Mouse (Mus musculus) G1E (cell line): ENCODE data around the gene Asap2. TPM values are rescaled to one million over a fixed set of nuclear protein-coding genes. Genes with fewer than 3 reads are reported as not detected.

ENCODE experiments used
- ATAC-seq: 2 replicates; pipeline ENCODE4 v1.8.0; 2016; ENCODE audit warnings: mild to moderate bottlenecking; ENCODE audit not compliant: insufficient number of reproducible peaks, poor library complexity, low FRiP score, severe bottlenecking; ENCODE audit errors: extremely low read depth
- DNase-seq: peaks from one replicate; pipeline ENCODE4 v3.0.0; 2012; ENCODE audit warnings: low spot score
- H3K27me3 ChIP-seq: 2 replicates; pipeline ENCODE4 v1.6.1; 2012; ENCODE audit warnings: mild to moderate bottlenecking, low read length, inconsistent platforms; ENCODE audit not compliant: insufficient read depth
- H3K36me3 ChIP-seq: replicated peaks from 2 replicates; pipeline ENCODE3; 2012; ENCODE audit warnings: mild to moderate bottlenecking, inconsistent platforms
- H3K4me1 ChIP-seq: 2 replicates; pipeline ENCODE4 v1.6.1; 2012; ENCODE audit warnings: low read depth, low read length, inconsistent platforms, mixed read lengths; ENCODE audit not compliant: insufficient read depth
- H3K4me3 ChIP-seq: 2 replicates; pipeline ENCODE4 v1.5.1; 2012; ENCODE audit warnings: low read depth, mild to moderate bottlenecking, inconsistent platforms, low read length, moderate library complexity, mixed read lengths
- H3K9me3 ChIP-seq: replicated peaks from 2 replicates; pipeline ENCODE4 v1.6.1; 2012; ENCODE audit warnings: inconsistent platforms
- CTCF ChIP-seq: IDR thresholded peaks from 2 replicates; pipeline ENCODE4 v1.5.1; 2012; ENCODE audit warnings: low read depth, low read length, inconsistent platforms, mixed read lengths
- GATA1 ChIP-seq: IDR thresholded peaks from 2 replicates; pipeline ENCODE4 v1.6.1; 2012; ENCODE audit warnings: borderline replicate concordance, low read length, inconsistent platforms, mixed read lengths
- GATA2 ChIP-seq: IDR thresholded peaks from 2 replicates; pipeline ENCODE4 v1.6.1; 2012; ENCODE audit warnings: low read depth, low read length, inconsistent platforms, borderline replicate concordance
- POLR2AphosphoS5 ChIP-seq: IDR thresholded peaks from 2 replicates; pipeline ENCODE4 v1.6.1; 2012; ENCODE audit warnings: low read depth, low read length, inconsistent platforms; ENCODE audit not compliant: insufficient replicate concordance
- TAL1 ChIP-seq: conservative IDR thresholded peaks from 2 replicates; pipeline ENCODE4 v1.6.1; 2012; ENCODE audit warnings: low read depth, low read length, inconsistent platforms, mixed read lengths
- polyA plus RNA-seq: library from polyadenylated mRNA; stranded (reverse); fragments of >175 nt; gene quantifications from 2 replicates; pipeline ENCODE4 v1.2.3, GENCODE M21; 2012
- total RNA-seq, 2 experiments: library from RNA; stranded (forward) in 1 of 2; stranded (reverse) in 1 of 2; fragments of 200-1000 nt in 1 of 2; fragments of >200 nt in 1 of 2; fragmentation: Nextera tagmentation in 1 of 2; gene quantifications; 2 replicates each; pipeline ENCODE4 v1.2.3; 2014 to 2017

Gene Asap2
- total and polyA plus RNA-seq, 3 experiments = not detected

GRCm38 (mm10) chr12:21111476-21112452 lies 121.5 kb downstream of the Asap2 start:
- Histone ChIP-seq H3K9me3 (peaks cover 20% of the 10 kb centered on the region), H3K27me3 (no peaks in the 10 kb centered on the region), H3K36me3 (no peaks in the 10 kb centered on the region), H3K4me1 (no peaks in the 10 kb centered on the region), H3K4me3 (no peak overlapping the region; the same call in 1 of the 2 replicates)
- DNase-seq = no peak
- TF ChIP-seq GATA2 (no peak), CTCF (no peak), GATA1 (no peak), TAL1 (no peak), POLR2AphosphoS5 (no peak)
- ATAC-seq = no peak

GRCm38 (mm10) chr12:21112453-21112857 lies 122.2 kb downstream of the Asap2 start:
- no peak for ATAC-seq
- H3K36me3 ChIP-seq = no peaks in the 10 kb centered on the region
- no peak for DNase-seq
- peaks cover 20% of the 10 kb centered on the region for H3K9me3 ChIP-seq
- no peaks in the 10 kb centered on the region for H3K27me3 ChIP-seq
- no peak for TF ChIP-seq GATA2
- TF ChIP-seq GATA1 = no peak
- no peak for TF ChIP-seq TAL1
- no peaks in the 10 kb centered on the region for H3K4me1 ChIP-seq
- H3K4me3 ChIP-seq = no peak overlapping the region; the same call in 1 of the 2 replicates

DNA sequence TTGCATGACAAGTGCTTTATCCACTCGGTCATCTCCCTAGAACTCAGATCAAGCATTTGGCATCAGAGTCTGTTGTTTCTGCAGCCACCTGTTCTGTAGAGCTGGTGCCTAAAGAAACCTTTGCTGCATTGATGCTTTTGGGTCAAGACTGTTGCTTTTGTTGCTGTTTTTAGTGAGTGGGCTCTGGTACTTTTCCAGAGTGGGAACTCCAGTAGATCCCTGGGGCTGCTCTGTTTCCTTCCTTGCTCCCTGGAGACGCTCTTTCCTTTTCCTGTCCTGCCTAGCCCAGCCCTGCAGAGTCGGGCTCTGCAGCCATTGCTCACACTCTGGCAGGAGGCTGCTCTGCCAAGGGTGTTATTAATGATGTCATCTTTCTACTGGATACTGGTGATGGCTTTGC lies 129.2 kb downstream of the Asap2 start:
- no peaks in the 10 kb centered on the region for H3K4me1 ChIP-seq
- no peaks in the 10 kb centered on the region for H3K36me3 ChIP-seq
- H3K9me3 ChIP-seq = no peaks in the 10 kb centered on the region
- TF ChIP-seq GATA1 = no peak
- no peak for TF ChIP-seq GATA2
- TF ChIP-seq TAL1 = no peak
- TF ChIP-seq CTCF = no peak
- no peak for TF ChIP-seq POLR2AphosphoS5
- no peaks in the 10 kb centered on the region for H3K27me3 ChIP-seq
- H3K4me3 ChIP-seq = no peak overlapping the region
- DNase-seq (no peak), ATAC-seq (no peak)

DNA sequence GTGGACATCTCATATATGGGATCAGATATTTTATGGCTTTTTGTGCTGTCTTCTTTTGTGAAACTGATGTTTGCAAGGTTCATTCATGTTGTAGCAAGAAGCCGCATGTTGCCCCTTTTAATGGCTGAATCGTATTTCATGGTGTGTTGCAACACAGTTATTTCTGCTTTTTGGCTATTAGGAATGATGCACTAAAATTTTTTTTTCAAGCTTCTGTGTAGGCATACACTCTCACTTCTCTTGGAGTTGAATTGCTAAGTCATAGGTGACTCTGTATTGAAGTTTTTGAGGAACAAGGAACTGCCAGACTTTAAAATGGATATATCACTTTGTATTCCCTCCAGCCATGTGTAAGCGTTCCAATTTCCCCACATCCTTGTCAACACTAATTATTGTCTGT lies 132.6 kb downstream of the Asap2 start:
- TF ChIP-seq GATA2 (no peak), CTCF (no peak), GATA1 (no peak), POLR2AphosphoS5 (no peak), TAL1 (no peak)
- DNase-seq (no peak), ATAC-seq (no peak)
- peaks cover 11% of the 10 kb centered on the region for H3K9me3 ChIP-seq
- no peaks in the 10 kb centered on the region for H3K27me3 ChIP-seq
- H3K4me1 ChIP-seq = no peaks in the 10 kb centered on the region
- H3K36me3 ChIP-seq = no peaks in the 10 kb centered on the region
- no peak overlapping the region for H3K4me3 ChIP-seq

GRCm38 (mm10) chr12:21123647-21124046 lies 133.4 kb downstream of the Asap2 start:
- no peaks in the 10 kb centered on the region for H3K4me1 ChIP-seq
- DNase-seq = no peak
- TF ChIP-seq GATA1 = no peak

GRCm38 (mm10) chr12:21125675-21126470 lies 135.6 kb downstream of the Asap2 start:
- H3K9me3 ChIP-seq = peaks cover 28% of the 10 kb centered on the region
- no peaks in the 10 kb centered on the region for H3K27me3 ChIP-seq
- no peaks in the 10 kb centered on the region for H3K36me3 ChIP-seq
- ATAC-seq (no peak), DNase-seq (no peak)
- H3K4me3 ChIP-seq = no peak overlapping the region
- no peak for TF ChIP-seq CTCF
- no peak for TF ChIP-seq TAL1
- no peak for TF ChIP-seq GATA1
- TF ChIP-seq POLR2AphosphoS5 = no peak
- TF ChIP-seq GATA2 = no peak
- H3K4me1 ChIP-seq = no peaks in the 10 kb centered on the region

More at GRCm38 (mm10) chr12:21123647-21124046, 133.4 kb downstream of the Asap2 start:
- Histone ChIP-seq H3K4me3 (no peak overlapping the region), H3K36me3 (no peaks in the 10 kb centered on the region), H3K27me3 (no peaks in the 10 kb centered on the region), H3K9me3 (peaks cover 12% of the 10 kb centered on the region)
- no peak for ATAC-seq
